Mouse (Mus musculus): ENCODE data around the gene Jup. TPM values are rescaled to one million over a fixed set of nuclear protein-coding genes. Genes with fewer than 3 reads are reported as not detected.
A peak's percentile ranks its signal among the peaks of the same experiment; 100 is the strongest.
"Not testable (repeated sequence)": the region's sequence is repeated elsewhere in the genome, so short reads cannot be mapped to it uniquely, and the experiment has no call there.

Gene Jup
- polyA plus RNA-seq, 1 experiment from 2014 or later: 121 TPM

- not testable (repeated sequence) for H3K9me3 ChIP-seq (replicated peaks); H3K36me3 ChIP-seq; ATAC-seq (replicated peaks; ENCODE audit: low FRiP score); H3K9ac ChIP-seq; H3K4me2 ChIP-seq; H3K4me1 ChIP-seq; H3K27me3 ChIP-seq; H3K4me3 ChIP-seq (replicated peaks); H3K27ac ChIP-seq
- 58% methylated on average over 8 of the region's 8 CpGs for WGBS
Measured at GRCm38 (mm10) chr11:100330816-100331375, 66.7 kb downstream of the Jup start.

GRCm38 (mm10) chr11:100330235-100330634, 67.3 kb downstream of the Jup start:
- 41% methylated on average over 16 of the region's 16 CpGs for WGBS

GRCm38 (mm10) chr11:100327761-100328160, 69.8 kb downstream of the Jup start:
- 80% methylated on average over 6 of the region's 6 CpGs for WGBS
- no peak for ATAC-seq (replicated peaks; ENCODE audit: low FRiP score)
- H3K9me3 ChIP-seq (replicated peaks): no peaks in the 10 kb centered on the region
- no peak overlapping the region for H3K9ac ChIP-seq
- H3K27me3 ChIP-seq: no peaks in the 10 kb centered on the region
- peaks cover 2% of the 10 kb centered on the region for H3K36me3 ChIP-seq
- H3K4me2 ChIP-seq: no peak overlapping the region
- H3K4me1 ChIP-seq: 0 out of 2 replicates have a peak, but pooled peaks cover 5% of the 10 kb centered on the region
- H3K27ac ChIP-seq: no peak overlapping the region
- no peak overlapping the region for H3K4me3 ChIP-seq (replicated peaks)

More at GRCm38 (mm10) chr11:100330235-100330634, 67.3 kb downstream of the Jup start:
- Histone ChIP-seq H3K36me3 (no peaks in the 10 kb centered on the region), H3K9me3 (replicated peaks) (no peaks in the 10 kb centered on the region), H3K9ac (no peak overlapping the region), H3K27ac (no peak overlapping the region), H3K27me3 (no peaks in the 10 kb centered on the region), H3K4me1 (0 out of 2 replicates have a peak, but pooled peaks cover 5% of the 10 kb centered on the region), H3K4me3 (replicated peaks) (no peak overlapping the region), H3K4me2 (no peak overlapping the region)
- no peak for ATAC-seq (replicated peaks; ENCODE audit: low FRiP score)

GRCm38 (mm10) chr11:100327316-100327715, 70.2 kb downstream of the Jup start:
- no peaks in the 10 kb centered on the region for H3K9me3 ChIP-seq (replicated peaks)
- no peaks in the 10 kb centered on the region for H3K27me3 ChIP-seq
- H3K36me3 ChIP-seq: peaks cover 6% of the 10 kb centered on the region
- H3K9ac ChIP-seq: no peak overlapping the region
- 0 out of 2 replicates have a peak, but pooled peaks cover 7% of the 10 kb centered on the region for H3K4me1 ChIP-seq
- ATAC-seq (replicated peaks; ENCODE audit: low FRiP score): no peak
- WGBS: 81% methylated on average over 11 of the region's 11 CpGs
- H3K27ac ChIP-seq: no peak overlapping the region
- H3K4me3 ChIP-seq (replicated peaks): no peak overlapping the region
- H3K4me2 ChIP-seq: no peak overlapping the region

- Histone ChIP-seq H3K36me3 (peaks cover 25% of the 10 kb centered on the region), H3K27me3 (no peaks in the 10 kb centered on the region), H3K4me2 (no peak overlapping the region), H3K4me3 (replicated peaks) (no peak overlapping the region), H3K4me1 (peaks cover 13% of the 10 kb centered on the region), H3K9me3 (replicated peaks) (no peaks in the 10 kb centered on the region), H3K9ac (no peak overlapping the region), H3K27ac (no peak overlapping the region)
- no peak for ATAC-seq (replicated peaks; ENCODE audit: low FRiP score)
- WGBS: 83% methylated on average over 11 of the region's 11 CpGs
Measured at GRCm38 (mm10) chr11:100325062-100325629, 72.4 kb downstream of the Jup start.

GRCm38 (mm10) chr11:100323578-100323977, 74.0 kb downstream of the Jup start:
- H3K27me3 ChIP-seq: no peaks in the 10 kb centered on the region
- ATAC-seq (replicated peaks; ENCODE audit: low FRiP score): no peak
- no peak overlapping the region for H3K27ac ChIP-seq
- H3K9ac ChIP-seq: no peak overlapping the region
- WGBS: 22% methylated on average over 3 of the region's 3 CpGs
- H3K4me1 ChIP-seq: peaks cover 15% of the 10 kb centered on the region
- H3K4me3 ChIP-seq (replicated peaks): no peak overlapping the region
- peaks cover 25% of the 10 kb centered on the region for H3K36me3 ChIP-seq
- H3K4me2 ChIP-seq: no peak overlapping the region
- no peaks in the 10 kb centered on the region for H3K9me3 ChIP-seq (replicated peaks)

- Histone ChIP-seq H3K4me2 (no peak overlapping the region), H3K9ac (no peak overlapping the region), H3K27me3 (no peaks in the 10 kb centered on the region), H3K4me1 (peaks cover 15% of the 10 kb centered on the region), H3K4me3 (replicated peaks) (no peak overlapping the region), H3K9me3 (replicated peaks) (no peaks in the 10 kb centered on the region), H3K36me3 (peaks cover 25% of the 10 kb centered on the region), H3K27ac (peak overlapping the region; percentile 23)
- no peak for ATAC-seq (replicated peaks; ENCODE audit: low FRiP score)
- 74% methylated on average over 3 of the region's 3 CpGs for WGBS
Measured at GRCm38 (mm10) chr11:100322591-100323258, 74.8 kb downstream of the Jup start.

GRCm38 (mm10) chr11:100321479-100322305, 75.9 kb downstream of the Jup start:
- WGBS: 82% methylated on average over 7 of the region's 7 CpGs
- H3K27ac ChIP-seq: peak overlapping the region; percentile 23; the same call in 1 of the 2 replicates
- peaks cover 25% of the 10 kb centered on the region for H3K36me3 ChIP-seq
- H3K9me3 ChIP-seq (replicated peaks); H3K27me3 ChIP-seq; ATAC-seq (replicated peaks; ENCODE audit: low FRiP score); H3K9ac ChIP-seq: not testable (repeated sequence)
- peaks cover 15% of the 10 kb centered on the region for H3K4me1 ChIP-seq
- H3K4me2 ChIP-seq: peak overlapping the region; percentile 80
- 0 out of 2 replicates have a peak overlapping the region, but pooled peaks have one; percentile 3 for H3K4me3 ChIP-seq (replicated peaks)

- Histone ChIP-seq H3K4me3 (replicated peaks) (peak overlapping the region; percentile 84), H3K9ac (peak overlapping the region; percentile 96), H3K4me1 (peaks cover 15% of the 10 kb centered on the region), H3K4me2 (peak overlapping the region; percentile 80), H3K36me3 (peaks cover 25% of the 10 kb centered on the region), H3K27ac (peak overlapping the region; percentile 99)
- not testable (repeated sequence) for H3K27me3 ChIP-seq; ATAC-seq (replicated peaks; ENCODE audit: low FRiP score); H3K9me3 ChIP-seq (replicated peaks)
- WGBS: 18% methylated on average over 11 of the region's 11 CpGs
Measured at GRCm38 (mm10) chr11:100320701-100321410, 76.7 kb downstream of the Jup start.

GRCm38 (mm10) chr11:100320172-100320630, 77.4 kb downstream of the Jup start:
- Histone ChIP-seq H3K4me2 (peak overlapping the region; percentile 80), H3K4me1 (peaks cover 15% of the 10 kb centered on the region), H3K9me3 (replicated peaks) (no peaks in the 10 kb centered on the region), H3K27ac (peak overlapping the region; percentile 99), H3K36me3 (peaks cover 25% of the 10 kb centered on the region), H3K4me3 (replicated peaks) (peak overlapping the region; percentile 84), H3K27me3 (no peaks in the 10 kb centered on the region), H3K9ac (peak overlapping the region; percentile 96)
- peak; percentile 90 for ATAC-seq (replicated peaks; ENCODE audit: low FRiP score)
- WGBS: under 1% methylated on average over 31 of the region's 40 CpGs

- Histone ChIP-seq H3K4me2 (peak within 1 kb of the TSS; percentile 80), H3K27me3 (no peaks in the 10 kb centered on the region), H3K4me3 (replicated peaks) (peak within 1 kb of the TSS; percentile 84), H3K27ac (peak within 1 kb of the TSS; percentile 99), H3K36me3 (peaks cover 25% of the 10 kb centered on the region), H3K9ac (peak within 1 kb of the TSS; percentile 96), H3K4me1 (peaks cover 15% of the 10 kb centered on the region), H3K9me3 (replicated peaks) (no peaks in the 10 kb centered on the region)
- WGBS: 2% methylated on average over 55 of the region's 58 CpGs
- peak; percentile 92 for ATAC-seq (replicated peaks; ENCODE audit: low FRiP score)
Measured at GRCm38 (mm10) chr11:100319492-100320171, 77.9 kb downstream of the Jup start, which contains the start of gene Eif1. TSS of gene Eif1 (plus strand) at chr11:100319885.

Data from kidney, embryonic 15.5 days (tissue).